Mouse (Mus musculus) myocyte (in vitro differentiated cells): Measurements from ENCODE around the gene Cntnap5b. TPM values are rescaled to one million over a fixed set of nuclear protein-coding genes. Genes with fewer than 3 reads are reported as not detected.

Source experiments
- H3K27me3 ChIP-seq: one replicate; pipeline ENCODE4 v1.6.1; 2011; ENCODE audit not compliant: control insufficient read depth, insufficient read depth, insufficient read length
- H3K36me3 ChIP-seq: one replicate; pipeline ENCODE4 v1.6.1; 2011; ENCODE audit not compliant: control insufficient read depth, insufficient read depth
- H3K4me2 ChIP-seq: one replicate; pipeline ENCODE4 v1.6.1; 2011; ENCODE audit warnings: low read depth, control low read depth
- H3K4me3 ChIP-seq: one replicate; pipeline ENCODE4 v1.5.1; 2011; ENCODE audit warnings: mild to moderate bottlenecking, control low read depth, moderate library complexity
- H3K79me2 ChIP-seq: one replicate; pipeline ENCODE4 v1.6.1; 2011; ENCODE audit not compliant: control insufficient read depth, insufficient read depth
- H3ac ChIP-seq: one replicate; pipeline ENCODE4 v1.6.1; 2011; ENCODE audit not compliant: control insufficient read depth, insufficient read length
- CEBPB ChIP-seq: IDR thresholded peaks from 2 replicates; pipeline ENCODE4 v1.6.1; 2011; ENCODE audit warnings: mild to moderate bottlenecking, moderate library complexity; ENCODE audit not compliant: poor library complexity, insufficient read depth, severe bottlenecking
- E2F4 ChIP-seq: IDR thresholded peaks from one replicate; pipeline ENCODE4 v1.6.1; 2011; ENCODE audit warnings: mild to moderate bottlenecking, control low read depth, moderate library complexity; ENCODE audit not compliant: insufficient read depth
- MAX ChIP-seq: IDR thresholded peaks from one replicate; pipeline ENCODE4 v1.6.1; 2011; ENCODE audit warnings: low read depth, mild to moderate bottlenecking, control low read depth
- MYOD1 ChIP-seq, 3 experiments: IDR thresholded peaks; one replicate each; pipeline ENCODE4 v1.6.1; 2011; ENCODE audit warnings: control low read depth in 2 of 3, low read depth in 2 of 3, mild to moderate bottlenecking in 2 of 3, moderate library complexity in 1 of 3; ENCODE audit not compliant: insufficient read length in 2 of 3, control insufficient read depth in 1 of 3
- MYOG ChIP-seq, 3 experiments: IDR thresholded peaks; one replicate each; pipeline ENCODE4 v1.6.1; 2011; ENCODE audit warnings: control low read depth in 2 of 3, low read depth in 2 of 3, mild to moderate bottlenecking in 2 of 3; ENCODE audit not compliant: insufficient read length in 2 of 3, control insufficient read depth in 1 of 3, insufficient read depth in 1 of 3
- POLR2A ChIP-seq: IDR thresholded peaks from one replicate; pipeline ENCODE4 v1.6.1; 2011; ENCODE audit warnings: low read depth, mild to moderate bottlenecking, control low read depth, moderate library complexity; ENCODE audit not compliant: insufficient read length
- POLR2AphosphoS2 ChIP-seq: IDR thresholded peaks from one replicate; pipeline ENCODE4 v1.6.1; 2011; ENCODE audit warnings: low read depth, control low read depth; ENCODE audit not compliant: insufficient read length
- REST ChIP-seq: IDR thresholded peaks from one replicate; pipeline ENCODE4 v1.6.1; 2011; ENCODE audit warnings: mild to moderate bottlenecking, control low read depth, moderate library complexity; ENCODE audit not compliant: insufficient read depth, insufficient read length
- SRF ChIP-seq: IDR thresholded peaks from one replicate; pipeline ENCODE4 v1.6.1; 2011; ENCODE audit warnings: low read depth; ENCODE audit not compliant: control insufficient read depth, insufficient read length
- TCF12 ChIP-seq: IDR thresholded peaks from one replicate; pipeline ENCODE4 v1.6.1; 2011; ENCODE audit warnings: mild to moderate bottlenecking, control low read depth; ENCODE audit not compliant: poor library complexity, insufficient read depth, severe bottlenecking
- TCF3 ChIP-seq: IDR thresholded peaks from one replicate; pipeline ENCODE4 v1.6.1; 2011; ENCODE audit warnings: low read depth, control low read depth; ENCODE audit not compliant: insufficient read length
- USF1 ChIP-seq: IDR thresholded peaks from one replicate; pipeline ENCODE4 v1.6.1; 2011; ENCODE audit warnings: low read depth, mild to moderate bottlenecking, control low read depth, moderate library complexity
- polyA plus RNA-seq: library from polyadenylated mRNA; unstranded; fragments of >200 nt; fragmentation: generic; extraction: Trizol; gene quantifications from one replicate; pipeline ENCODE4 v1.2.1, GENCODE M21; 2012; ENCODE audit warnings: missing spikeins

Cntnap5b gene
- polyA plus RNA-seq, 1 experiment = not detected

DNA sequence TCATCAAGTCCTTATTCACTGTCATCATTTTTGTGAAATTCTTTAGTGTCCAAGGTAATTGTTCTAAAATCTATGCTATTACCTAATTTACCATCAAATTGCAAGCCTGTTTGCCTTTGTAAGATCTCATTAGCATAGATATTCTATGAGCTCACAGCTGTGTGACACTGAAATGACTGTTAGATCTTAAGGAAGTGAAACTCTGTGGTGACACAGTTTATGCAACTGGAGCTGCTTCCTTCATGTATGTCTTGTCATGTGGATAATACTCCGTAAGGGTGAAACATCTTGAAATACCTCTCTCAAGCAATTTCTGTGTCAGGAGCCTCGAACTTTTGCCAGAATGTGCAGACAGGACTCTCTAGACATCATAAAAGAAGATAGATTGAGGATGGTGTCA is 307.2 kb downstream of the Cntnap5b start:
- H3K4me2 ChIP-seq = no peak overlapping the region
- no peaks in the 10 kb centered on the region for H3K79me2 ChIP-seq
- TF ChIP-seq TCF3 = no peak
- TF ChIP-seq MYOD1 (IDR thresholded peaks at IDR 0.05; ENCODE audit: control insufficient read depth in 1 of 3, insufficient read length in 2 of 3, low read depth in 2 of 3) = no peak
- TF ChIP-seq MYOG (IDR thresholded peaks at IDR 0.05; ENCODE audit: control insufficient read depth in 1 of 3, insufficient read depth in 1 of 3, insufficient read length in 2 of 3, low read depth in 2 of 3) = no peak
- TF ChIP-seq USF1 = no peak
- no peak for TF ChIP-seq E2F4
- TF ChIP-seq REST = no peak
- TF ChIP-seq TCF12 = no peak
- no peak for TF ChIP-seq MAX
- TF ChIP-seq POLR2A = no peak
- TF ChIP-seq POLR2AphosphoS2 = no peak
- no peak for TF ChIP-seq CEBPB
- TF ChIP-seq SRF = no peak
- H3ac ChIP-seq = no peak overlapping the region
- H3K4me3 ChIP-seq = no peak overlapping the region
- H3K27me3 ChIP-seq = no peaks in the 10 kb centered on the region
- H3K36me3 ChIP-seq = no peaks in the 10 kb centered on the region

- H3K36me3 ChIP-seq = no peaks in the 10 kb centered on the region
- H3K27me3 ChIP-seq = no peaks in the 10 kb centered on the region
- H3ac ChIP-seq = no peak overlapping the region
- H3K4me3 ChIP-seq = no peak overlapping the region
- H3K79me2 ChIP-seq = no peaks in the 10 kb centered on the region
- TF ChIP-seq CEBPB (0 out of 2 replicates have a peak, but pooled peaks have one; percentile 37), POLR2AphosphoS2 (no peak)
- H3K4me2 ChIP-seq = no peak overlapping the region
These were observed 328.0 kb downstream of the Cntnap5b start for GRCm38 (mm10) chr1:100100516-100100915.

GRCm38 (mm10) chr1:100101017-100101416 is 328.5 kb downstream of the Cntnap5b start:
- Histone ChIP-seq H3K4me3 (no peak overlapping the region), H3ac (no peak overlapping the region), H3K27me3 (no peaks in the 10 kb centered on the region), H3K4me2 (no peak overlapping the region), H3K79me2 (no peaks in the 10 kb centered on the region), H3K36me3 (no peaks in the 10 kb centered on the region)
- TF ChIP-seq MYOG (IDR thresholded peaks at IDR 0.05; ENCODE audit: control insufficient read depth in 1 of 3, insufficient read depth in 1 of 3, insufficient read length in 2 of 3, low read depth in 2 of 3) (no peak), POLR2AphosphoS2 (no peak), POLR2A (no peak), MYOD1 (IDR thresholded peaks at IDR 0.05; ENCODE audit: control insufficient read depth in 1 of 3, insufficient read length in 2 of 3, low read depth in 2 of 3) (no peak), TCF12 (no peak), CEBPB (no peak), MAX (no peak), E2F4 (no peak), SRF (no peak), REST (no peak), TCF3 (no peak), USF1 (no peak)

GRCm38 (mm10) chr1:100104343-100104742 is 331.8 kb downstream of the Cntnap5b start:
- TF ChIP-seq POLR2AphosphoS2 (no peak), TCF12 (no peak), SRF (no peak), CEBPB (no peak), MAX (no peak), MYOG (IDR thresholded peaks at IDR 0.05; ENCODE audit: control insufficient read depth in 1 of 3, insufficient read depth in 1 of 3, insufficient read length in 2 of 3, low read depth in 2 of 3) (no peak), POLR2A (no peak), REST (no peak), TCF3 (no peak), MYOD1 (IDR thresholded peaks at IDR 0.05; ENCODE audit: control insufficient read depth in 1 of 3, insufficient read length in 2 of 3, low read depth in 2 of 3) (no peak)

DNA sequence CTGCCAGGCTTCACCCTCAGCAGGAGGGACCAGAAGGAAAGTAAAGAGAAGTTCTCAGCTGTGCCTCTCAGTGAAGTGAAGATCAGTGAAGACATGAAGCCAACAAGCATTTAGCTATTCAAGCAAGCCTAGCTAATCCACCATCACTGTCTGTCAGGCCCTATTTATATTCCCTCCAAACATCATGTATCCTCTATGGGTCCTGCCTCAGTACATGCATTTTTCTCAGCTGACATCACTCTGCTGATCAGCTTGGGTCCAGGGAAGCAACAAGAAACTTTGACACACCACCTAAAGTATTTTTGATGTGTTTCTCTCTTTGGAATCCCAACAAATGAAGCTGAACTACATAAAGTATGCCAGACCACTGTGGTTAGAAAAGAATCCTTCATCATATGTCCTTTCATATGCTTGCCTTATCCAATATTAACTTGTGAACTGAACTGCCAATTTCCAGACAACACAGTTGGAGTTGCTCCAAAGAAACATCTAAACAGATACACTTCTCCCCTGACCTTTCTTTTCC is 349.9 kb downstream of the Cntnap5b start:
- Histone ChIP-seq H3K4me3 (no peak overlapping the region), H3K36me3 (no peaks in the 10 kb centered on the region), H3K27me3 (no peaks in the 10 kb centered on the region), H3K4me2 (no peak overlapping the region), H3ac (no peak overlapping the region), H3K79me2 (no peaks in the 10 kb centered on the region)
- TF ChIP-seq MYOD1 (IDR thresholded peaks at IDR 0.05; ENCODE audit: control insufficient read depth in 1 of 3, insufficient read length in 2 of 3, low read depth in 2 of 3) (no peak), TCF3 (no peak), REST (no peak), POLR2A (no peak), MAX (no peak), TCF12 (no peak), MYOG (IDR thresholded peaks at IDR 0.05; ENCODE audit: control insufficient read depth in 1 of 3, insufficient read depth in 1 of 3, insufficient read length in 2 of 3, low read depth in 2 of 3) (no peak), E2F4 (no peak), USF1 (no peak), SRF (no peak), POLR2AphosphoS2 (no peak), CEBPB (no peak)

More at GRCm38 (mm10) chr1:100104343-100104742, 331.8 kb downstream of the Cntnap5b start:
- no peaks in the 10 kb centered on the region for H3K36me3 ChIP-seq
- H3ac ChIP-seq = no peak overlapping the region
- H3K27me3 ChIP-seq = no peaks in the 10 kb centered on the region
- H3K4me2 ChIP-seq = no peak overlapping the region
- H3K4me3 ChIP-seq = no peak overlapping the region
- H3K79me2 ChIP-seq = no peaks in the 10 kb centered on the region
